Mouse (Mus musculus): ENCODE measurements at regions not wholly inside any gene's neighbourhood (a gene's known extent, or its start where the extent isn't known, plus 50 kb on each side); places are given as distances from the start of the nearest gene placed in this dataset.

DNA sequence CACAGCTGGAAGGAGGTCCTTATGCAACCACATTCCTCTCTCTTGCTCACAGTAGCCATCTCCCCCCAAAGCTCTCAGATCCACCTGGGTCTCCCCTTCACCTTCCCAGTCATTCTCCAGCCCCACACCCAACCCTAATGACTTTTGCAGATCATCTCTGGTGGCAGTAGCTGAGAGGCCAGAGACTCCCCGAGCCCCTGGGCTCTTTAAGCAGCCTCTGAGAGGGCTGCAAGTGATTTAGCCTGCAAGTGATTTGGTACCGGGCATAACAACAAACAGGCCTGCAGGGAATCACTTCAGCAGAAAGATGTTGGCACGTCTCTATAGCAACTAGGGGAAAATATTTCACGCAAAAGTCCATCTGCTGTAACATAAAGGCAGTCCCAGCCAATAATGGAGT is 142.0 kb downstream of the Fgf18 start:
- Histone ChIP-seq H3K36me3 (no peaks in the 10 kb centered on the region), H3K9me3 (no peaks in the 10 kb centered on the region), H3K27me3 (ENCODE audit: insufficient read depth, poor library complexity, severe bottlenecking) (no peaks in the 10 kb centered on the region), H3K4me1 (replicated peaks) (peaks cover 8% of the 10 kb centered on the region; the same call in 1 of the 2 replicates), H3K27ac (no peak overlapping the region), H3K4me3 (no peak overlapping the region)
- 43% methylated on average over 4 of the region's 4 CpGs for WGBS
- DNase-seq (ENCODE audit: low spot score) = no peak

- Histone ChIP-seq H3K9me3 (no peaks in the 10 kb centered on the region), H3K4me3 (no peak overlapping the region), H3K27me3 (ENCODE audit: insufficient read depth, poor library complexity, severe bottlenecking) (no peaks in the 10 kb centered on the region), H3K27ac (no peak overlapping the region), H3K36me3 (no peaks in the 10 kb centered on the region), H3K4me1 (replicated peaks) (peaks cover 8% of the 10 kb centered on the region; the same call in 1 of the 2 replicates)
- DNase-seq (ENCODE audit: low spot score) = no peak
- 81% methylated on average over 11 of the region's 11 CpGs for WGBS
Measured at GRCm38 (mm10) chr11:33004603-33005002, 142.6 kb downstream of the Fgf18 start.

DNA sequence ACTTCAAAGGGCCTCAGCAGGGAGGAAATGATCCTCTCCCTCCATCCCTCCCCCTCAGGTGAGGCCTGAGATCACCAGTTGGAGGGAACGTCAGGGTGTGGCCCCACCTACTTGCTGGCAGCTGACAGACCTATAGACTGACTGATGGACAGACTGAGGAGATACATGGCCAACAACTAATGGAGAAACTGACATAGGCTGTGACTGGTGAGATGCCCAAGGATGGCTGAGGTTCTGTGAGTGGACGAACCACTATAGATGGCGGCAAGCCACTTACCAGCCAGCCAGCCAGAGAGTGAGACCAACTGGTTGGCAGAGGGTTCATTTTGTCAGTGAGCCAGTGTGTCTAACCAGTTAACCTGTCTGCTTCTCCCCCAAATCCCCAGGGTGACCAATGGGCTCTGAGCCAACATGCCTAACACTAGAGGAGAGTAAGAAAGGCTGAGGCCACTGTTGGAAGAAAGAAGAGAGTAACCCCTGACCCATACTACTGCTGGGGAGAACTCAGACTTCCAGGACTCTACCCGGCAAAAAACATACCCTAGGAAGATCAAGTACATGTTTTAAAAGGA is 147.4 kb downstream of the Fgf18 start:
- no peaks in the 10 kb centered on the region for H3K27me3 ChIP-seq (ENCODE audit: insufficient read depth, poor library complexity, severe bottlenecking)
- H3K9me3 ChIP-seq = no peaks in the 10 kb centered on the region
- WGBS = 86% methylated on average over 4 of the region's 4 CpGs
- H3K27ac ChIP-seq = no peak overlapping the region
- no peak for DNase-seq (ENCODE audit: low spot score)
- no peak overlapping the region for H3K4me3 ChIP-seq
- H3K36me3 ChIP-seq = no peaks in the 10 kb centered on the region
- no peaks in the 10 kb centered on the region for H3K4me1 ChIP-seq (replicated peaks)

- Histone ChIP-seq H3K4me3 (no peak overlapping the region), H3K9me3 (no peaks in the 10 kb centered on the region), H3K36me3 (no peaks in the 10 kb centered on the region), H3K27ac (no peak overlapping the region), H3K27me3 (ENCODE audit: insufficient read depth, poor library complexity, severe bottlenecking) (no peaks in the 10 kb centered on the region), H3K4me1 (replicated peaks) (no peaks in the 10 kb centered on the region)
- no peak for DNase-seq (ENCODE audit: low spot score)
- 83% methylated on average over 14 of the region's 14 CpGs for WGBS
Measured at GRCm38 (mm10) chr11:32998687-32999605, 148.3 kb downstream of the Fgf18 start.

- 70% methylated on average over 4 of the region's 4 CpGs for WGBS
Measured at GRCm38 (mm10) chr11:32994391-32994790, 152.8 kb downstream of the Fgf18 start.

DNA sequence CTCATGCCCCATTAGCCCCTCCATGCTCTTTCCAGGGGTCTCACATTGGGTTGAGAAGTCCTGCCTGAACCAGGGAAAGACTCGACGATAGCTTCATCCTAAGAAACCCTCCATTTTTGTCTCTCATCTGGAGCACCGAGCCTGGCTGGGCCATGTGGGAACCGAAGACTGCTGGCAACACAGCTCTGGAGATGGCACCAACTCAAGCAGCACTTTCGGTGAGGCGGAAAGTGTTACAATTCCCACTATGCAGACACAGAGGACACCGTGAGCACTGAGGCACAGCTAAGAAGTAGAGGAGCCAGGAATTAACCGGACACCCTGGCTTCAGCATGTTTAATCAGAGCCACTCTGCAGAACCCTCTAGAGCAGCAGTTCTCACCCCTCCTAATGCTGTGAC is 153.8 kb downstream of the Fgf18 start:
- no peaks in the 10 kb centered on the region for H3K9me3 ChIP-seq
- no peaks in the 10 kb centered on the region for H3K4me1 ChIP-seq (replicated peaks)
- no peaks in the 10 kb centered on the region for H3K36me3 ChIP-seq
- H3K27me3 ChIP-seq (ENCODE audit: insufficient read depth, poor library complexity, severe bottlenecking) = no peaks in the 10 kb centered on the region
- 89% methylated on average over 8 of the region's 8 CpGs for WGBS
- H3K27ac ChIP-seq = no peak overlapping the region
- no peak for DNase-seq (ENCODE audit: low spot score)
- no peak overlapping the region for H3K4me3 ChIP-seq

More at GRCm38 (mm10) chr11:32994391-32994790, 152.8 kb downstream of the Fgf18 start:
- Histone ChIP-seq H3K9me3 (no peaks in the 10 kb centered on the region), H3K4me3 (no peak overlapping the region), H3K4me1 (replicated peaks) (no peaks in the 10 kb centered on the region), H3K36me3 (no peaks in the 10 kb centered on the region), H3K27me3 (ENCODE audit: insufficient read depth, poor library complexity, severe bottlenecking) (no peaks in the 10 kb centered on the region), H3K27ac (no peak overlapping the region)
- DNase-seq (ENCODE audit: low spot score) = no peak

GRCm38 (mm10) chr11:32991036-32991616 is 156.1 kb downstream of the Fgf18 start:
- Histone ChIP-seq H3K27ac (no peak overlapping the region), H3K36me3 (no peaks in the 10 kb centered on the region), H3K9me3 (no peaks in the 10 kb centered on the region), H3K4me3 (no peak overlapping the region), H3K27me3 (ENCODE audit: insufficient read depth, poor library complexity, severe bottlenecking) (no peaks in the 10 kb centered on the region), H3K4me1 (replicated peaks) (no peaks in the 10 kb centered on the region)
- 80% methylated on average over 5 of the region's 5 CpGs for WGBS
- DNase-seq (ENCODE audit: low spot score) = no peak

DNA sequence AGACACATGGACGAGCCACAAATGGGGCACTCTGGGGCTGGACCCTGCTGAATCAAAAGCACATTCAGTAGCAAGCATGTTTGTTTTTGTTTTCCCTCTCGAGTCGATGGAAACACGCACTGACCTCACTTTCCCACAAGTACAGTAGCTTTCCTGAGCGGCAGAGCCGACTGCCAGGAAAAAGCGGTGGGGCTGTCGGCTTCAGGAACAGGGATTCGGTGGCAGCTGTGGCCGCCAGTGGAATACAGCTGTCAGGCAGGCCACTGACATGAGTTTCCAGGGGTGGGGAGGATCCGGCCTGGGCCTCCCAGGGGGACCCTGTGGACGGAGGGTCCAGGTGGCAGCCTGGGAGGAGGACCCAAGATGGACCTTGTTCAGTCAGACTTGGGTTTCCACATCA is 157.0 kb downstream of the Fgf18 start:
- Histone ChIP-seq H3K4me3 (no peak overlapping the region), H3K4me1 (replicated peaks) (no peaks in the 10 kb centered on the region), H3K27me3 (ENCODE audit: insufficient read depth, poor library complexity, severe bottlenecking) (no peaks in the 10 kb centered on the region), H3K9me3 (no peaks in the 10 kb centered on the region), H3K27ac (no peak overlapping the region), H3K36me3 (no peaks in the 10 kb centered on the region)
- 84% methylated on average over 12 of the region's 12 CpGs for WGBS
- no peak for DNase-seq (ENCODE audit: low spot score)

GRCm38 (mm10) chr11:32978899-32979298 is 154.5 kb upstream of the Smim23 start:
- Histone ChIP-seq H3K4me3 (no peak overlapping the region), H3K4me1 (replicated peaks) (no peaks in the 10 kb centered on the region), H3K27ac (no peak overlapping the region), H3K27me3 (ENCODE audit: insufficient read depth, poor library complexity, severe bottlenecking) (no peaks in the 10 kb centered on the region), H3K9me3 (no peaks in the 10 kb centered on the region), H3K36me3 (no peaks in the 10 kb centered on the region)
- WGBS = 92% methylated on average over 7 of the region's 7 CpGs
- DNase-seq (ENCODE audit: low spot score) = no peak

DNA sequence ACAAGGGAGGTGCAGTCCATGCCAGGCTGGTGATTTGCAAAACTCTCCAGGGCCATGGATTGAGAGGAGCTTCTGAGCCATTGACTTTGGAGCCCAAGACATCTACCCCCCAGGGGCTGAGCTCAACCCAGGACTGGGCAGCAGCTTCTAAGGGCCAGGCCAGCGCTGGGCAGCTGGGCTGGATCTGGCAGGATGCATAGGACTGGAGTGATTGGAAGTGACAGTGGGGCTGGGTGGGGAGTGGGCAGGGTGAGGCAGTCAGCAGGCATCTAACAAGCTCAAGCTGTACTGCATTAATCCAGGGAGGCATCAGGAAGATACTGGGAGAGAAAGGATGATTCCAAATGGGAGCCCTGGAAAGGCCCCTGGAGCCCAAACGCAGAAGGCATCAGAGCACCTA is 152.2 kb upstream of the Smim23 start:
- 94% methylated on average over 2 of the region's 2 CpGs for WGBS
- no peak for DNase-seq (ENCODE audit: low spot score)

DNA sequence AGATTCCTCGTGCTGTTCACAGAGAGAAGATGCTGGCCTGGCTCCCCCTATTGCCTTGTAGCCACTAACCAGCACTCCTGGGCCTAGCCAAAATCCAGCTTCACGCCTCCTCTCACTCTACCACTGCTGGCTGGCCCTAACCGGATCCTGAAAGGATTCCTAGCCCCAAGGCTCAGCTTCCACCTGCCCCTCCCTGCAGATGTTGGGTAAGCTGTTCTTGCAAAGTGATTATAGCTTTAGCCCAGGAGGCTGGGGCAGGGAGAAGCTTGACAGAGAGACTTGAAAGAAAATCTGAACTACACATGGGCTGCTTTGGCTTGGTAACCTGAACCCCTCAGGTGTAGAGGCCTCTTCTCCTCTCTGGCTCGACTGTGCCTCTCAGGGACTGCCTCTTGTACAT is 149.0 kb upstream of the Smim23 start:
- Histone ChIP-seq H3K9me3 (no peaks in the 10 kb centered on the region), H3K4me3 (no peak overlapping the region), H3K27me3 (ENCODE audit: insufficient read depth, poor library complexity, severe bottlenecking) (no peaks in the 10 kb centered on the region), H3K4me1 (replicated peaks) (no peaks in the 10 kb centered on the region), H3K27ac (no peak overlapping the region), H3K36me3 (no peaks in the 10 kb centered on the region)
- DNase-seq (ENCODE audit: low spot score) = no peak
- WGBS = 73% methylated on average over 4 of the region's 4 CpGs

More for the DNA sequence above, 152.2 kb upstream of the Smim23 start:
- H3K4me3 ChIP-seq = no peak overlapping the region
- no peaks in the 10 kb centered on the region for H3K27me3 ChIP-seq (ENCODE audit: insufficient read depth, poor library complexity, severe bottlenecking)
- H3K9me3 ChIP-seq = no peaks in the 10 kb centered on the region
- no peaks in the 10 kb centered on the region for H3K36me3 ChIP-seq
- H3K27ac ChIP-seq = no peak overlapping the region; the same call in 1 of the 2 replicates
- H3K4me1 ChIP-seq (replicated peaks) = no peaks in the 10 kb centered on the region

- no peaks in the 10 kb centered on the region; the same call in 1 of the 2 replicates for H3K27me3 ChIP-seq (ENCODE audit: insufficient read depth, poor library complexity, severe bottlenecking)
- no peak overlapping the region for H3K27ac ChIP-seq
- no peaks in the 10 kb centered on the region for H3K9me3 ChIP-seq
- no peaks in the 10 kb centered on the region for H3K36me3 ChIP-seq
- H3K4me3 ChIP-seq = no peak overlapping the region
- no peak for DNase-seq (ENCODE audit: low spot score)
- WGBS = 87% methylated on average over 2 of the region's 2 CpGs
- H3K4me1 ChIP-seq (replicated peaks) = peaks cover 11% of the 10 kb centered on the region
Measured at GRCm38 (mm10) chr11:32965418-32965817, 141.0 kb upstream of the Smim23 start.

Measured in hindbrain, embryonic 10.5 days (tissue).